Mouse (Mus musculus) heart, embryonic 12.5 days (tissue): Measurements from ENCODE around the gene Ndufs8. TPM values are rescaled to one million over a fixed set of nuclear protein-coding genes. Genes with fewer than 3 reads are reported as not detected.
A peak's percentile ranks its signal among the peaks of the same experiment; 100 is the strongest.

Experiments
- ATAC-seq: fragments of 200-750 bp; cut with Nextera tagmentation; 2 replicates; pipeline ENCODE4 v1.8.0; 2017; ENCODE audit warnings: moderate TSS enrichment, moderate library complexity; ENCODE audit not compliant: insufficient number of reproducible peaks, low FRiP score
- H3K27ac ChIP-seq: fragments of 300-500 bp; sonication (generic); 2 replicates; pipeline ENCODE4 v1.5.1; 2016; ENCODE audit warnings: mild to moderate bottlenecking, moderate library complexity; ENCODE audit not compliant: poor library complexity, severe bottlenecking
- H3K27me3 ChIP-seq: fragments of 300-500 bp; sonication (generic); replicated peaks from 2 replicates; pipeline ENCODE4 v1.6.1; 2016; ENCODE audit warnings: mild to moderate bottlenecking, moderate library complexity
- H3K36me3 ChIP-seq: fragments of 300-500 bp; sonication (generic); 2 replicates; pipeline ENCODE4 v1.6.1; 2016; ENCODE audit warnings: mild to moderate bottlenecking, moderate library complexity
- H3K4me1 ChIP-seq: fragments of 300-500 bp; sonication (generic); replicated peaks from 2 replicates; pipeline ENCODE4 v1.6.1; 2016; ENCODE audit warnings: mild to moderate bottlenecking
- H3K4me2 ChIP-seq: fragments of 300-500 bp; sonication (generic); 2 replicates; pipeline ENCODE4 v1.6.1; 2016; ENCODE audit warnings: mild to moderate bottlenecking, moderate library complexity
- H3K4me3 ChIP-seq: fragments of 300-500 bp; sonication (generic); 2 replicates; pipeline ENCODE4 v1.5.1; 2016; ENCODE audit warnings: mild to moderate bottlenecking
- H3K9ac ChIP-seq: fragments of 300-500 bp; sonication (generic); 2 replicates; pipeline ENCODE4 v1.6.1; 2016; ENCODE audit warnings: mild to moderate bottlenecking, moderate library complexity
- H3K9me3 ChIP-seq: fragments of 300-500 bp; sonication (generic); replicated peaks from 2 replicates; pipeline ENCODE4 v1.6.1; 2016; ENCODE audit warnings: mild to moderate bottlenecking, moderate library complexity
- whole genome bisulfite sequencing: fragments of 180-500 bp; shearing (Covaris S2); methylation state at CpG from one replicate; pipeline ENCODE4 v1.1.7; 2016; 5-methylcytosine and 5-hydroxymethylcytosine counted together
- polyA plus RNA-seq: library from polyadenylated mRNA; unstranded; fragments of >200 nt; fragmentation: Nextera tagmentation; extraction: Ambion mirVana; gene quantifications from 2 replicates; pipeline ENCODE4 v1.2.1, GENCODE M21; 2016

Gene Ndufs8
- polyA plus RNA-seq, 1 experiment from 2014 or later = 324 TPM

GRCm38 (mm10) chr19:3919928-3920327 is 7.4 kb upstream of the Ndufs8 start:
- no peaks in the 10 kb centered on the region for H3K27me3 ChIP-seq
- H3K4me3 ChIP-seq = no peak overlapping the region
- H3K9ac ChIP-seq = no peak overlapping the region
- no peaks in the 10 kb centered on the region for H3K9me3 ChIP-seq
- ATAC-seq = no peak
- H3K27ac ChIP-seq = no peak overlapping the region
- no peak overlapping the region for H3K4me2 ChIP-seq
- H3K36me3 ChIP-seq = no peaks in the 10 kb centered on the region
- H3K4me1 ChIP-seq = peaks cover 12% of the 10 kb centered on the region; the same call in 1 of the 2 replicates

DNA sequence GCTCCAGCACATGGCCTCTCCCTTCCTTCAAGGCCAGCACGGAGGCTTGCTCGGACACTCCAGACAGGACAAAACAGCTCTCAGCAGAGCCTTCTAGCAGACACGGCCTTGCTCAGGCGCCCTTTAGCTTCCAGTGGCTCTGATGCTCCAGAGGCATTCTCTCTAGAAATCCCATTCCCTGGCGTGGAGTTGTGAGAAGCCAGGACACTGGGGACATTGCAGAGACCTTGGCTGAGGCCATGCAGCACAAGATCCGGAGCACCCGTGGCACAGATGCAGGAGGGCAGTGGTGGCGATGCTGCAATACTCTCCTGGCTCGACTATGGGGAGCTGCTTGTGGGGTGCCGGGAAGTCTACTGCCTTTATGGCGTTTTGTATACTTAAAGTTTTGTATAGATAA is 4.2 kb upstream of the Ndufs8 start:
- Histone ChIP-seq H3K9me3 (no peaks in the 10 kb centered on the region), H3K9ac (no peak overlapping the region), H3K27me3 (no peaks in the 10 kb centered on the region), H3K4me3 (no peak overlapping the region), H3K4me1 (peaks cover 17% of the 10 kb centered on the region), H3K27ac (no peak overlapping the region), H3K4me2 (no peak overlapping the region), H3K36me3 (no peaks in the 10 kb centered on the region)
- WGBS = 75% methylated on average over 11 of the region's 11 CpGs
- ATAC-seq = no peak

DNA sequence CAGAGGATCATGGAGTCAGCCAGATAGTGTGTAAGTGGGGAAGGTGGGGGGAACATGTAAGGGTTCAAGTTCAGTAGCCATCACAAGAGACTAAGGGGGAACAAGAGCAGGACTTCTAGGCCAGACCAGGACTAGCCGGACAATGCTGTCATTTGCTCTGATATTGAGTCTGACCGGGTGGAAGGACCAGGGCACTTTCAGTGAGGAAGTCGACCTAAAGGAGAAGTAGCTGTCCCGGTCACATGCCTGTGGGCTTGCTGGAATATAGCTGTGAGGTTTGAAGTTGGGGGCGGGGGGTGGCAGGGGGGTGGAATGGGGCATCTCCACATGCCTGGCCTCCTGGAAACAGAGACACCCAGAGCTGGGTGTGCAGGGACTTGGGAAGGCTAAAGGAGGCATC is 2.0 kb upstream of the Ndufs8 start:
- 84% methylated on average over 5 of the region's 5 CpGs for WGBS
- H3K4me2 ChIP-seq = no peak overlapping the region
- H3K9me3 ChIP-seq = no peaks in the 10 kb centered on the region
- H3K36me3 ChIP-seq = peaks cover 16% of the 10 kb centered on the region
- no peaks in the 10 kb centered on the region for H3K27me3 ChIP-seq
- no peak overlapping the region for H3K9ac ChIP-seq
- H3K4me1 ChIP-seq = peaks cover 19% of the 10 kb centered on the region
- H3K27ac ChIP-seq = no peak overlapping the region
- H3K4me3 ChIP-seq = no peak overlapping the region
- ATAC-seq = no peak

- H3K4me2 ChIP-seq = peak overlapping the region; percentile 77
- peaks cover 15% of the 10 kb centered on the region for H3K4me1 ChIP-seq
- peak overlapping the region; percentile 60 for H3K9ac ChIP-seq
- ATAC-seq = no peak
- H3K36me3 ChIP-seq = peaks cover 25% of the 10 kb centered on the region
- 84% methylated on average over 8 of the region's 8 CpGs for WGBS
- no peaks in the 10 kb centered on the region for H3K9me3 ChIP-seq
- H3K27ac ChIP-seq = no peak overlapping the region
- peak overlapping the region; percentile 63 for H3K4me3 ChIP-seq
- no peaks in the 10 kb centered on the region for H3K27me3 ChIP-seq
Observed at GRCm38 (mm10) chr19:3913692-3914091, 1.1 kb upstream of the Ndufs8 start.

DNA sequence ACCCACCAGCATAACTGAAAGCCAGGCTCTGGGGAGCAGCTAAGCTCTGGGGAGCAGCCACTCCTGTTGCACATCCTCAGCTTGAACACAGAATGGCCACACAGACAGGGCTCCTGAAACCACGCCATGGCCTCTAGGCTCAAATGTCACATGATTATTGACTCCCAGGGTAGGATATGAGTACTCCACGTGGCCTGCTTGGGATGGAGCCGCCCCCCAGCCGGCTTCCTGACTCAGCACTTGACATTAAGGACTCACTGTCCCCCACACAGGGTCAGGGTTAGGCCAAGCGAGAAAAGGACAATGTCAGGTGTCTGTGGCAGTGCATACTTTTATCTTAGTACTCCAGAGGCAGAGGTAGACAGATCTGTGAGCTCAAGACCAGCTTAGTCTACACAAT is 2.4 kb downstream of the Ndufs8 start:
- no peak overlapping the region for H3K9ac ChIP-seq
- no peak for ATAC-seq
- H3K9me3 ChIP-seq = no peaks in the 10 kb centered on the region
- peaks cover 40% of the 10 kb centered on the region for H3K4me1 ChIP-seq
- H3K4me3 ChIP-seq = no peak overlapping the region
- H3K27ac ChIP-seq = no peak overlapping the region
- no peak overlapping the region for H3K4me2 ChIP-seq
- H3K36me3 ChIP-seq = peaks cover 35% of the 10 kb centered on the region
- no peaks in the 10 kb centered on the region for H3K27me3 ChIP-seq
- WGBS = 82% methylated on average over 5 of the region's 5 CpGs

GRCm38 (mm10) chr19:3907876-3908660 is 4.5 kb downstream of the Ndufs8 start:
- H3K4me3 ChIP-seq = no peak overlapping the region
- no peaks in the 10 kb centered on the region for H3K27me3 ChIP-seq
- no peaks in the 10 kb centered on the region for H3K9me3 ChIP-seq
- no peak overlapping the region for H3K27ac ChIP-seq
- peaks cover 47% of the 10 kb centered on the region for H3K4me1 ChIP-seq
- ATAC-seq = no peak
- WGBS = 76% methylated on average over 8 of the region's 8 CpGs
- H3K36me3 ChIP-seq = peaks cover 43% of the 10 kb centered on the region
- H3K9ac ChIP-seq = peak overlapping the region; percentile 74; the same call in 1 of the 2 replicates
- peak overlapping the region; percentile 79 for H3K4me2 ChIP-seq

DNA sequence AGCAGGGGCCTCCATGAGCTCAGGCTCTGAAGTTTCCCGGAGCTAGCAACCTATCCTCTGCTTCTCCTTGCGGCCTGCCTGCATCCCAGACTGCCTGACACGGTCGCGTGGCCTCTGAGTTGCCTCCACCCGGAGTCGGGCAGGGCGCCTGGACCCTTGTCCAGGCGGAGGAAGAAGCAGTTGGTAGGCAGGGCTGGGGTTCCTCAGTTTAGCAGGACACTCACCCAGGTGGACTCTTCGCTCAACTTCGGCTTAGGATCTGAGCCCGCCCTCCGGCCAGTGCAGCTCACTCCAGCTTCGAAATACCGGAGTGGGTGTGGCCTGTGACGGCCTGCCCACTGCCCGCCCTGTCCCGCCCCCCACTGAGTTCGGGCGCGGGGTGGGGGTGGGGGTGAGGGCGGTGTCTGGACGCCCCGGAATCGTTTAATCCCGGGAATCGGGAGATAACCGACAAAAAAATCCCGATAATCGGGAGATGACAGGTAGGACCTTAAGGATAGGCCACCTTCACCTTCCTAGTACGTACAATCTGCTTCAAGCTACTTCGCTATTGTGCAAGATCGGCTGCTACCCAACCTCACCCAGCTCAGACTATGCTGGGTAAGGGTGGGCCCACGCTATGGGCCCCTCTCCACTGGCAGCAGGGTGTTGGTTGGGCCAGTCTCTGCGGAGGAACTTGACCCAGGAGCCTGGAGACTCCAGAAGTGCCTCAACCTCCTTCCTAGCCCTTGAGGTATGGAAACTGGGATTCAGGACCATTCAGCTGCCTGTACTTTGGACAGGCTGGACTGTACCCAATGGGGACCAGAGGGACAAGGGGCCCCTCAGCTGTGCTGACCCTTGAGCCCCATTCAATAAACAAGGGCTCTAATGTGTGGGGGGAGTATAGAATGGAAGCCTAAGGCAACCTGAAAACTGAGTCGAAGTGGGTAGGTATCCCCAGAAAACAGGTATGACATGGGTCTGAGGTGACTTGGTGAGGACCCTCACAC is 5.5 kb downstream of the Ndufs8 start, which contains the start of gene Tcirg1:
Tcirg1 (minus strand) TSS at position 339 of the 992 bp plus-strand sequence.
- Histone ChIP-seq H3K4me2 (peak within 1 kb of the TSS; percentile 79), H3K4me3 (peak within 1 kb of the TSS; percentile 56), H3K9ac (peak within 1 kb of the TSS; percentile 74), H3K9me3 (no peaks in the 10 kb centered on the region), H3K27ac (peak within 1 kb of the TSS; percentile 72), H3K27me3 (no peaks in the 10 kb centered on the region), H3K4me1 (peaks cover 47% of the 10 kb centered on the region), H3K36me3 (peaks cover 53% of the 10 kb centered on the region)
- peak; percentile 88 for ATAC-seq
- 5% methylated on average over 36 of the region's 36 CpGs for WGBS

- peak overlapping the region; percentile 74 for H3K9ac ChIP-seq
- WGBS = 22% methylated on average over 10 of the region's 10 CpGs
- H3K27ac ChIP-seq = peak overlapping the region; percentile 72
- peak overlapping the region; percentile 56 for H3K4me3 ChIP-seq
- peak overlapping the region; percentile 79 for H3K4me2 ChIP-seq
- peaks cover 39% of the 10 kb centered on the region for H3K4me1 ChIP-seq
- no peaks in the 10 kb centered on the region for H3K9me3 ChIP-seq
- ATAC-seq = no peak
- peaks cover 61% of the 10 kb centered on the region for H3K36me3 ChIP-seq
- H3K27me3 ChIP-seq = no peaks in the 10 kb centered on the region
Observed at GRCm38 (mm10) chr19:3906326-3906725, 6.2 kb downstream of the Ndufs8 start.

- WGBS = 23% methylated on average over 6 of the region's 6 CpGs
- peaks cover 39% of the 10 kb centered on the region for H3K4me1 ChIP-seq
- peak; percentile 5; the same call in 1 of the 2 replicates for ATAC-seq
- H3K36me3 ChIP-seq = peaks cover 57% of the 10 kb centered on the region
- H3K27me3 ChIP-seq = no peaks in the 10 kb centered on the region
- no peaks in the 10 kb centered on the region for H3K9me3 ChIP-seq
- H3K9ac ChIP-seq = peak overlapping the region; percentile 74
- peak overlapping the region; percentile 56 for H3K4me3 ChIP-seq
- peak overlapping the region; percentile 72 for H3K27ac ChIP-seq
- H3K4me2 ChIP-seq = peak overlapping the region; percentile 79
Observed at GRCm38 (mm10) chr19:3905261-3905969, 7.2 kb downstream of the Ndufs8 start.

GRCm38 (mm10) chr19:3904363-3904675 is 8.3 kb downstream of the Ndufs8 start:
- Histone ChIP-seq H3K4me3 (no peak overlapping the region), H3K36me3 (peaks cover 54% of the 10 kb centered on the region)

More at GRCm38 (mm10) chr19:3904363-3904675, 8.3 kb downstream of the Ndufs8 start:
- Histone ChIP-seq H3K27me3 (no peaks in the 10 kb centered on the region), H3K9me3 (no peaks in the 10 kb centered on the region), H3K4me1 (peaks cover 39% of the 10 kb centered on the region), H3K4me2 (peak overlapping the region; percentile 79), H3K9ac (no peak overlapping the region), H3K27ac (0 out of 2 replicates have a peak overlapping the region, but pooled peaks have one; percentile 72)
- no peak for ATAC-seq
- WGBS = 68% methylated on average over 10 of the region's 10 CpGs
